Mouse (Mus musculus) CH12.LX (cell line): ENCODE results near the gene Krtap16-3. TPM values are rescaled to one million over a fixed set of nuclear protein-coding genes. Genes with fewer than 3 reads are reported as not detected.

ENCODE experiments used
- DNase-seq: peaks from one replicate; pipeline ENCODE4 v3.0.0-alpha.2; 2013; ENCODE audit errors: extremely low read depth
- H3K27ac ChIP-seq: 2 replicates; pipeline ENCODE4 v1.5.1; 2012; ENCODE audit warnings: low read depth, mild to moderate bottlenecking, control low read depth, moderate library complexity; ENCODE audit not compliant: insufficient read depth
- H3K27me3 ChIP-seq: replicated peaks from 2 replicates; pipeline ENCODE3; 2012; ENCODE audit warnings: inconsistent platforms
- H3K36me3 ChIP-seq, 2 experiments: replicated peaks in 1 of 2; 2 replicates each; pipeline versions ENCODE3 to v1.6.1; 2012; ENCODE audit warnings: inconsistent platforms in 1 of 2, low read length in 1 of 2, mild to moderate bottlenecking in 1 of 2, mixed read lengths in 1 of 2, moderate library complexity in 1 of 2; ENCODE audit not compliant: control insufficient read depth in 1 of 2, insufficient read depth in 1 of 2
- H3K4me1 ChIP-seq, 2 experiments: 2 replicates each; pipeline ENCODE4 v1.6.1; 2012; ENCODE audit warnings: inconsistent platforms in 1 of 2, moderate library complexity in 1 of 2; ENCODE audit not compliant: insufficient read depth in 2 of 2, control insufficient read depth in 1 of 2
- H3K4me2 ChIP-seq: 2 replicates; pipeline ENCODE4 v1.6.1; 2012; ENCODE audit warnings: low read depth, mild to moderate bottlenecking, control low read depth; ENCODE audit not compliant: poor library complexity, insufficient read depth, severe bottlenecking
- H3K4me3 ChIP-seq, 3 experiments: fragments of 150-350 bp in 1 of 3; sonication (generic) in 1 of 3; replicated peaks in 1 of 3; 2 replicates each; pipeline versions ENCODE3 to v1.5.1; 2011 to 2012; ENCODE audit warnings: low read depth in 2 of 3, low read length in 2 of 3, mild to moderate bottlenecking in 2 of 3, moderate library complexity in 2 of 3, control low read depth in 1 of 3, improper control_type of control experiment in 1 of 3, inconsistent platforms in 1 of 3, mixed read lengths in 1 of 3; ENCODE audit not compliant: poor library complexity in 1 of 3
- H3K79me2 ChIP-seq: replicated peaks from 2 replicates; pipeline ENCODE4 v1.6.1; 2012; ENCODE audit warnings: mild to moderate bottlenecking, moderate library complexity; ENCODE audit not compliant: control insufficient read depth, poor library complexity, insufficient read depth, severe bottlenecking; ENCODE audit errors: extremely low read depth
- H3K9ac ChIP-seq: 2 replicates; pipeline ENCODE4 v1.6.1; 2012; ENCODE audit warnings: low read depth, mild to moderate bottlenecking, control low read depth, moderate library complexity; ENCODE audit not compliant: insufficient read depth
- H3K9me3 ChIP-seq: replicated peaks from 2 replicates; pipeline ENCODE3; 2012; ENCODE audit warnings: low read length, inconsistent platforms, mixed read lengths
- CHD1 ChIP-seq: IDR thresholded peaks from 2 replicates; pipeline ENCODE4 v1.6.1; 2012; ENCODE audit warnings: low read depth, low read length, improper control_type of control experiment, inconsistent platforms
- E2F4 ChIP-seq: IDR thresholded peaks from 2 replicates; pipeline ENCODE4 v1.6.1; 2011; ENCODE audit warnings: low read depth, low read length, improper control_type of control experiment; ENCODE audit not compliant: insufficient replicate concordance
- JUND ChIP-seq: conservative IDR thresholded peaks from 2 replicates; pipeline ENCODE4 v1.6.1; 2011; ENCODE audit warnings: low read depth, low read length, improper control_type of control experiment
- KAT2A ChIP-seq: IDR thresholded peaks from 2 replicates; pipeline ENCODE4 v1.6.1; 2012; ENCODE audit warnings: low read length, improper control_type of control experiment, inconsistent platforms; ENCODE audit not compliant: insufficient replicate concordance
- NRF1 ChIP-seq: IDR thresholded peaks from 2 replicates; pipeline ENCODE4 v1.6.1; 2014; ENCODE audit warnings: low read depth, mild to moderate bottlenecking, inconsistent platforms, low read length, improper control_type of control experiment, moderate library complexity
- RCOR1 ChIP-seq: conservative IDR thresholded peaks from 2 replicates; pipeline ENCODE4 v1.6.1; 2012; ENCODE audit warnings: low read depth, mild to moderate bottlenecking, inconsistent platforms, low read length, improper control_type of control experiment
- TCF12 ChIP-seq: IDR thresholded peaks from 2 replicates; pipeline ENCODE4 v1.6.1; 2014; ENCODE audit warnings: low read depth, mild to moderate bottlenecking, inconsistent platforms, low read length, improper control_type of control experiment
- USF1 ChIP-seq: IDR thresholded peaks from 2 replicates; pipeline ENCODE4 v1.6.1; 2014; ENCODE audit warnings: low read depth, mild to moderate bottlenecking, inconsistent platforms, low read length, improper control_type of control experiment
- ZC3H11A ChIP-seq: IDR thresholded peaks from 2 replicates; pipeline ENCODE4 v1.6.1; 2012; ENCODE audit warnings: low read depth, mild to moderate bottlenecking, inconsistent platforms, low read length, improper control_type of control experiment
- ZMIZ1 ChIP-seq: IDR thresholded peaks from 2 replicates; pipeline ENCODE4 v1.6.1; 2012; ENCODE audit warnings: low read depth, mild to moderate bottlenecking, inconsistent platforms, low read length, improper control_type of control experiment
- dilution Hi-C: fragments of 300-500 bp; cut with MboI; formaldehyde crosslinking; loops from 2 replicates; pipeline ENCODE4 v1.14.3; 2020; ENCODE audit warnings: low sequenced_read_pairs; ENCODE audit not compliant: extremely low pct_unique_long_range_greater_than_20kb, extremely low pct_ligation_motif_present
- in situ Hi-C: fragments of 300-500 bp; cut with MboI; formaldehyde crosslinking; loops from 3 replicates; pipeline ENCODE4 v1.14.3; 2019; ENCODE audit warnings: low sequenced_read_pairs, low pct_ligation_motif_present, low pct_unique_long_range_greater_than_20kb, mixed read lengths
- polyA plus RNA-seq: library from polyadenylated mRNA; unstranded; fragments of >175 nt; gene quantifications from 2 replicates; pipeline ENCODE4 v1.2.1, GENCODE M21; 2012; ENCODE audit warnings: low read depth; ENCODE audit not compliant: insufficient read length
- total RNA-seq, 2 experiments: library from RNA; depleted of rRNA; stranded (reverse); fragments of 300-350 nt in 1 of 2; fragments of >200 nt in 1 of 2; gene quantifications; 2 replicates each; pipeline ENCODE4 v1.2.3; 2012 to 2014

The Krtap16-3 gene
- total and polyA plus RNA-seq, 3 experiments: not detected

DNA sequence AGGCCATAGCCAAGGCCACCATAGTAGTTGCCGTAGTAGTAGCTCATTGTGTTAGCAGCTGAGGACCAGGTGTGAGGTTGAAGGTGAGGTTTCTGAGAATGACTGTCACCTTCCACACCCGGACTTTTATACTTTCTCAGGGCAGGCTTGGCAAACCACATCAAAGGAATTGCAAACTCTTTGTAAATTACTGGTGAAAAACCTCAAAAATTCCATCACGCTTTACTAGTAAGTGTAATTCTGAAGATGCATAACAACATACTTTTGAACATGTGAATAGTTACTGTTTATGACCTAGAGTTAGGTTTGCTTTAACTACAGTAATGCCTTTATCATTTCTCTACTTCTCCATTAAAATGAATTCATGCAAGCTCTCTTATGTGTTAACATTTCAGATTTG is 30.5 kb downstream of the Krtap16-3 start, which contains the start of gene Krtap19-9b:
Gene Krtap19-9b, minus strand, starts transcription at position 101 of the 400 bp plus-strand sequence.
- H3K27ac ChIP-seq: no peak within 1 kb of the TSS
- H3K4me3 ChIP-seq: no peak within 1 kb of the TSS
- no peaks in the 10 kb centered on the region for H3K4me1 ChIP-seq
- in situ Hi-C loops: no loop called here
- H3K4me2 ChIP-seq: no peak within 1 kb of the TSS
- H3K9ac ChIP-seq: no peak within 1 kb of the TSS
- H3K27me3 ChIP-seq: no peaks in the 10 kb centered on the region
- H3K9me3 ChIP-seq: peaks cover 47% of the 10 kb centered on the region
- DNase-seq: no peak
- dilution Hi-C loops: no loop called here
- H3K36me3 ChIP-seq: no peaks in the 10 kb centered on the region
- no peak for TF ChIP-seq ZMIZ1
- TF ChIP-seq USF1: no peak
- TF ChIP-seq NRF1: no peak
- no peak for TF ChIP-seq E2F4
- no peak for TF ChIP-seq CHD1
- TF ChIP-seq RCOR1: no peak
- TF ChIP-seq KAT2A: no peak
- TF ChIP-seq TCF12: no peak
- TF ChIP-seq ZC3H11A: no peak
- no peak for TF ChIP-seq JUND
- no peaks in the 10 kb centered on the region for H3K79me2 ChIP-seq

Other genes starting within 250 kb of the Krtap16-3 start
Only the 20 nearest of the 27 such genes appear.
- gene 2310057N15Rik, start 188.7 kb downstream of the Krtap16-3 start, total RNA-seq (2012; rRNA removed): not detected in 2 replicates
- gene 2310057N15Rik, start 188.7 kb downstream of the Krtap16-3 start, total RNA-seq (2014; rRNA removed): not detected in 2 replicates
- gene 2310057N15Rik, start 188.7 kb downstream of the Krtap16-3 start, polyA plus RNA-seq: not detected in 2 replicates
- not detected in 2 replicates for gene Gm5965, start 185.0 kb downstream of the Krtap16-3 start, total RNA-seq (2012; rRNA removed)
- gene Gm5965, start 185.0 kb downstream of the Krtap16-3 start, total RNA-seq (2014; rRNA removed): not detected in 2 replicates
- not detected in 2 replicates for gene Gm5965, start 185.0 kb downstream of the Krtap16-3 start, polyA plus RNA-seq
- not detected in 2 replicates for gene Gm20741, start 150.7 kb downstream of the Krtap16-3 start, total RNA-seq (2012; rRNA removed)
- not detected in 2 replicates for gene Gm20741, start 150.7 kb downstream of the Krtap16-3 start, total RNA-seq (2014; rRNA removed)
- gene Gm20741, start 150.7 kb downstream of the Krtap16-3 start, polyA plus RNA-seq: not detected in 2 replicates
- not detected in 2 replicates for gene Krtap15, start 142.7 kb downstream of the Krtap16-3 start, total RNA-seq (2012; rRNA removed)
- not detected in 2 replicates for gene Krtap15, start 142.7 kb downstream of the Krtap16-3 start, total RNA-seq (2014; rRNA removed)
- gene Krtap15, start 142.7 kb downstream of the Krtap16-3 start, polyA plus RNA-seq: not detected in 2 replicates
- not detected in 2 replicates for gene Krtap14, start 136.7 kb downstream of the Krtap16-3 start, total RNA-seq (2012; rRNA removed)
- not detected in 2 replicates for gene Krtap14, start 136.7 kb downstream of the Krtap16-3 start, total RNA-seq (2014; rRNA removed)
- not detected in 2 replicates for gene Krtap14, start 136.7 kb downstream of the Krtap16-3 start, polyA plus RNA-seq
- gene Krtap19-1, start 93.5 kb downstream of the Krtap16-3 start, total RNA-seq (2012; rRNA removed): not detected in 2 replicates
- not detected in 2 replicates for gene Krtap19-1, start 93.5 kb downstream of the Krtap16-3 start, total RNA-seq (2014; rRNA removed)
- gene Krtap19-1, start 93.5 kb downstream of the Krtap16-3 start, polyA plus RNA-seq: not detected in 2 replicates
- not detected in 2 replicates for gene Krtap19-2, start 88.6 kb downstream of the Krtap16-3 start, total RNA-seq (2012; rRNA removed)
- not detected in 2 replicates for gene Krtap19-2, start 88.6 kb downstream of the Krtap16-3 start, total RNA-seq (2014; rRNA removed)
- gene Krtap19-2, start 88.6 kb downstream of the Krtap16-3 start, polyA plus RNA-seq: not detected in 2 replicates
- not detected in 2 replicates for gene Krtap19-3, start 84.8 kb downstream of the Krtap16-3 start, total RNA-seq (2012; rRNA removed)
- not detected in 2 replicates for gene Krtap19-3, start 84.8 kb downstream of the Krtap16-3 start, total RNA-seq (2014; rRNA removed)
- gene Krtap19-3, start 84.8 kb downstream of the Krtap16-3 start, polyA plus RNA-seq: not detected in 2 replicates
- not detected in 2 replicates for gene Krtap19-4, start 77.8 kb downstream of the Krtap16-3 start, total RNA-seq (2012; rRNA removed)
- not detected in 2 replicates for gene Krtap19-4, start 77.8 kb downstream of the Krtap16-3 start, total RNA-seq (2014; rRNA removed)
- not detected in 2 replicates for gene Krtap19-4, start 77.8 kb downstream of the Krtap16-3 start, polyA plus RNA-seq
- not detected in 2 replicates for gene Krtap19-5, start 66.4 kb downstream of the Krtap16-3 start, total RNA-seq (2012; rRNA removed)
- not detected in 2 replicates for gene Krtap19-5, start 66.4 kb downstream of the Krtap16-3 start, total RNA-seq (2014; rRNA removed)
- gene Krtap19-5, start 66.4 kb downstream of the Krtap16-3 start, polyA plus RNA-seq: not detected in 2 replicates
- not detected in 2 replicates for gene Krtap19-9b, start 30.6 kb downstream of the Krtap16-3 start, total RNA-seq (2012; rRNA removed)
- gene Krtap19-9b, start 30.6 kb downstream of the Krtap16-3 start, total RNA-seq (2014; rRNA removed): not detected in 2 replicates
- not detected in 2 replicates for gene Krtap19-9b, start 30.6 kb downstream of the Krtap16-3 start, polyA plus RNA-seq
- gene Krtap22-2, start 47.9 kb upstream of the Krtap16-3 start, total RNA-seq (2012; rRNA removed): not detected in 2 replicates
- not detected in 2 replicates for gene Krtap22-2, start 47.9 kb upstream of the Krtap16-3 start, total RNA-seq (2014; rRNA removed)
- gene Krtap22-2, start 47.9 kb upstream of the Krtap16-3 start, polyA plus RNA-seq: not detected in 2 replicates
- gene Gm10229, start 52.4 kb upstream of the Krtap16-3 start, total RNA-seq (2012; rRNA removed): not detected in 2 replicates
- gene Gm10229, start 52.4 kb upstream of the Krtap16-3 start, total RNA-seq (2014; rRNA removed): not detected in 2 replicates
- not detected in 2 replicates for gene Gm10229, start 52.4 kb upstream of the Krtap16-3 start, polyA plus RNA-seq
- not detected in 2 replicates for gene Krtap6-1, start 68.8 kb upstream of the Krtap16-3 start, total RNA-seq (2012; rRNA removed)
- gene Krtap6-1, start 68.8 kb upstream of the Krtap16-3 start, total RNA-seq (2014; rRNA removed): not detected in 2 replicates
- gene Krtap6-1, start 68.8 kb upstream of the Krtap16-3 start, polyA plus RNA-seq: not detected in 2 replicates
- not detected in 2 replicates for gene Gm10228, start 78.6 kb upstream of the Krtap16-3 start, total RNA-seq (2012; rRNA removed)
- gene Gm10228, start 78.6 kb upstream of the Krtap16-3 start, total RNA-seq (2014; rRNA removed): not detected in 2 replicates
- not detected in 2 replicates for gene Gm10228, start 78.6 kb upstream of the Krtap16-3 start, polyA plus RNA-seq
- gene Krtap6-5, start 85.0 kb upstream of the Krtap16-3 start, total RNA-seq (2012; rRNA removed): not detected in 2 replicates
- not detected in 2 replicates for gene Krtap6-5, start 85.0 kb upstream of the Krtap16-3 start, total RNA-seq (2014; rRNA removed)
- not detected in 2 replicates for gene Krtap6-5, start 85.0 kb upstream of the Krtap16-3 start, polyA plus RNA-seq
- not detected in 2 replicates for gene 1110025L11Rik, start 101.1 kb upstream of the Krtap16-3 start, total RNA-seq (2012; rRNA removed)
- not detected in 2 replicates for gene 1110025L11Rik, start 101.1 kb upstream of the Krtap16-3 start, total RNA-seq (2014; rRNA removed)
- gene 1110025L11Rik, start 101.1 kb upstream of the Krtap16-3 start, polyA plus RNA-seq: not detected in 2 replicates
- not detected in 2 replicates for gene Krtap6-3, start 121.1 kb upstream of the Krtap16-3 start, total RNA-seq (2012; rRNA removed)
- not detected in 2 replicates for gene Krtap6-3, start 121.1 kb upstream of the Krtap16-3 start, total RNA-seq (2014; rRNA removed)
- gene Krtap6-3, start 121.1 kb upstream of the Krtap16-3 start, polyA plus RNA-seq: not detected in 2 replicates
- not detected in 2 replicates for gene Gm6358, start 178.0 kb upstream of the Krtap16-3 start, total RNA-seq (2012; rRNA removed)
- not detected in 2 replicates for gene Gm6358, start 178.0 kb upstream of the Krtap16-3 start, total RNA-seq (2014; rRNA removed)
- not detected in 2 replicates for gene Gm6358, start 178.0 kb upstream of the Krtap16-3 start, polyA plus RNA-seq
- not detected in 2 replicates for gene Gm10061, start 188.2 kb upstream of the Krtap16-3 start, total RNA-seq (2012; rRNA removed)
- not detected in 2 replicates for gene Gm10061, start 188.2 kb upstream of the Krtap16-3 start, total RNA-seq (2014; rRNA removed)
- gene Gm10061, start 188.2 kb upstream of the Krtap16-3 start, polyA plus RNA-seq: not detected in 2 replicates